Mouse (Mus musculus) megakaryocyte progenitor cell, adult 5-6 weeks (primary cell): Measurements from ENCODE around the gene Rgs16. TPM values are rescaled to one million over a fixed set of nuclear protein-coding genes. Genes with fewer than 3 reads are reported as not detected.

Experiments
- ATAC-seq: replicated peaks from 2 replicates; pipeline ENCODE4 v1.8.0; 2016; ENCODE audit warnings: mild to moderate bottlenecking, moderate TSS enrichment, inconsistent platforms; ENCODE audit not compliant: poor library complexity
- total RNA-seq, 2 experiments: library from RNA; stranded (forward) in 1 of 2; stranded (reverse) in 1 of 2; fragments of 157-497, 149-512 nt in 1 of 2; fragments of 200-1000 nt in 1 of 2; gene quantifications; 2 replicates each; pipeline versions ENCODE4 v1.2.3 to v1.2.4; 2015 to 2017

Rgs16 gene
- total RNA-seq, 2 experiments from 2014 or later: not detected

GRCm38 (mm10) chr1:153717990-153718389 lies 22.2 kb upstream of the Rgs16 start:
- no peak for ATAC-seq

- ATAC-seq: no peak
Measured at GRCm38 (mm10) chr1:153720935-153721334, 19.2 kb upstream of the Rgs16 start.

GRCm38 (mm10) chr1:153721565-153722310 lies 18.4 kb upstream of the Rgs16 start:
- no peak for ATAC-seq

GRCm38 (mm10) chr1:153723426-153723825 lies 16.7 kb upstream of the Rgs16 start:
- ATAC-seq: no peak

- no peak for ATAC-seq
Measured at GRCm38 (mm10) chr1:153726636-153727035, 13.5 kb upstream of the Rgs16 start.

- no peak for ATAC-seq
Measured at GRCm38 (mm10) chr1:153729806-153730205, 10.3 kb upstream of the Rgs16 start.

- no peak for ATAC-seq
Measured at GRCm38 (mm10) chr1:153730671-153731070, 9.5 kb upstream of the Rgs16 start.

GRCm38 (mm10) chr1:153733181-153733580 lies 7.0 kb upstream of the Rgs16 start:
- no peak for ATAC-seq

- ATAC-seq: no peak
Measured at GRCm38 (mm10) chr1:153734866-153735265, 5.3 kb upstream of the Rgs16 start.

- no peak for ATAC-seq
Measured at GRCm38 (mm10) chr1:153736096-153736495, 4.1 kb upstream of the Rgs16 start.

- no peak for ATAC-seq
Measured at GRCm38 (mm10) chr1:153737101-153738085, 2.8 kb upstream of the Rgs16 start.

- no peak for ATAC-seq
Measured at GRCm38 (mm10) chr1:153739437-153740015, 623 bp upstream of the Rgs16 start.

- no peak for ATAC-seq
Measured at GRCm38 (mm10) chr1:153740775-153741400, 739 bp downstream of the Rgs16 start.

GRCm38 (mm10) chr1:153741551-153742316 lies 1.6 kb downstream of the Rgs16 start:
- no peak for ATAC-seq

GRCm38 (mm10) chr1:153742374-153743155 lies 2.4 kb downstream of the Rgs16 start:
- peak; percentile 48; the same call in 1 of the 2 replicates for ATAC-seq

GRCm38 (mm10) chr1:153746119-153746670 lies 6.0 kb downstream of the Rgs16 start:
- no peak for ATAC-seq

GRCm38 (mm10) chr1:153746728-153747127 lies 6.6 kb downstream of the Rgs16 start:
- ATAC-seq: peak; percentile 49

GRCm38 (mm10) chr1:153747861-153748530 lies 7.8 kb downstream of the Rgs16 start:
- no peak for ATAC-seq
